Mouse (Mus musculus) layer of hippocampus, adult 18-20 months (tissue): ENCODE measurements around the gene Gm10282. TPM values are rescaled to one million over a fixed set of nuclear protein-coding genes. Genes with fewer than 3 reads are reported as not detected.

ENCODE experiments used
- DNase-seq, 2 experiments: peaks; one replicate each; pipeline ENCODE4 v3.0.0; 2022; ENCODE audit warnings: low spot score in 2 of 2
- total RNA-seq, 2 experiments: library from RNA; stranded (reverse); gene quantifications; 2 replicates each; pipeline ENCODE4 v1.2.3; 2021

Gm10282 gene
- total RNA-seq, 2 experiments from 2014 or later, result 4.8 to 6.0 TPM

DNA sequence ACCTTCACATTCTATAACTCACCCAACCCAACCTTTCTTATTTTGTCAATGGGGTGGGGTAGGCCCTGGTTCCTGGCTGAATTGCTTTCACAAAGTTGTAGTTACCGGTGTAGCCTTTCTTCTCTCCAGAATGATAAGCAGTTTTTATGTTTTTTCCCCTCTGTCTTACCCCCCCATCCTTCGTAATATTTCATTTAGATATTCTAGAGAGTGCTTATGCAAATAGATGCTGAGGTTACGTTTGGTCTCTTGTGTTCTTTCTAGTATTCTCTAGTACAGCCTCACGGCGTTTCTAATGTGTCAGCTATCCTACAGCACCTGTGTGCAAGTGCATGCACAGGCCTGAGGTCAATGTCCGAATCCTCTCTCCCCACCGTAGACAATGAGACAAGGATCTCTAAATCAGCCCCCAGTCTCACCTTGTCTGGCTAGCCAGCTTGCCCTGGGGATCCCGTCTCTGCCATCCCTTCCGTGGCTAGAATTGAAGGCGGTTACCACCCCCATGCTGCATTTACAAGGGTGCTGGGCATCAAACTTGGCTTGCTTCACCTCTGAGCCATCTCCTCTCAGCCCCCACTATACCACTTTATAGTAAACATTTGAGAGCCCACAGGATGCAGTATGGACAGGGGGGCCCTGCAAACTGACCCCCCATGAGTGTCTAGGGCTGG lies 19.1 kb upstream of the Gm10282 start:
- DNase-seq, result no peak

DNA sequence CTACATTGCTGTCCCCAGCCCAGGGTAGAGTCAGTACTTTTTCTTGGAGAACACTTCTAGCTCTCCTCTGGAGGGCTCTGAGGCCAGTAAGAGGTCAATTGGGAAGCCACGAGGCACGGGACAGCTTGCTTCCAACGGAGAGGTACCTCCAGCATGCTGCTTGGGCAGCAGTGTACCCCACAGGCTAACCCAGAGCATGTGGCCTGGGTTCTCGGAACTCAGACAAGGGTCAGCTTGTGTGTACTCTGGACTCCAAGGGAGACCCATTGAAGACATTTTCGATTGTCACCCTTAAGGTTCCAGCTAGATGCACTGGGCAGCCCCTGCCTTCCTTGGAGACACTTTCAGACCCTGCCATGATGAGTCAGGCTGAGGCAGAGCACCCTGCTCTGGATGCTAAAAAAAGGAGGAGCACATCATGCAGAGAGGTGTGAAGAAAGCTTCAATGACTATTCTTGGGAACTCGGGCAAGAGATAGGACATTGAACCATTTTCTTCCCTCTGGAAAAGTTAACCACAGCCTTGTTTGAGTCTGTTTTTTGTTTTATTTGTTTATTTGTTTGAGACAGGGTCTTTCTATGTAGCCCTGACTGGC lies 18.2 kb upstream of the Gm10282 start:
- no peak for DNase-seq

DNA sequence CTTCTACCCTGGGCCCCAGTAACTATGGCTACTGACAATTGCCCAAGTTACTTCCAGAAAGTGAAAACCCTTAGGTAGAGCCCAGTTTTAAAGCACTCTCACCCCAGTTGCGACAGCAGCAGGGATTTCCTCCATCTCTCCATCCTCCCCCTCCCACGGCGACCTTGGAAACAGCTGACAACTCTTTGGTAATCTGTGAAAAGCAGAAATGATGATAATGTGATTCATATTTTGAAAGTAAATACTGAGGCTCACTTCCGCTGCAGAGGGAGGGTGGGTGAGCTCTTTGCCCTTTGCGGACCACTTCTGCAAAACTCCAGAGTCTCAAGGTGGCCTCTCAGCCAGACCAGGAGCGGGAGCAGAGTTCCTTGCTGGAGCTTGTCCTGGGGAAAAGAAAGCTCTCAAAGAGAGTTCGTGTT lies 17.4 kb upstream of the Gm10282 start:
- peak in 1 of 2 experiments; percentile 34 for DNase-seq

DNA sequence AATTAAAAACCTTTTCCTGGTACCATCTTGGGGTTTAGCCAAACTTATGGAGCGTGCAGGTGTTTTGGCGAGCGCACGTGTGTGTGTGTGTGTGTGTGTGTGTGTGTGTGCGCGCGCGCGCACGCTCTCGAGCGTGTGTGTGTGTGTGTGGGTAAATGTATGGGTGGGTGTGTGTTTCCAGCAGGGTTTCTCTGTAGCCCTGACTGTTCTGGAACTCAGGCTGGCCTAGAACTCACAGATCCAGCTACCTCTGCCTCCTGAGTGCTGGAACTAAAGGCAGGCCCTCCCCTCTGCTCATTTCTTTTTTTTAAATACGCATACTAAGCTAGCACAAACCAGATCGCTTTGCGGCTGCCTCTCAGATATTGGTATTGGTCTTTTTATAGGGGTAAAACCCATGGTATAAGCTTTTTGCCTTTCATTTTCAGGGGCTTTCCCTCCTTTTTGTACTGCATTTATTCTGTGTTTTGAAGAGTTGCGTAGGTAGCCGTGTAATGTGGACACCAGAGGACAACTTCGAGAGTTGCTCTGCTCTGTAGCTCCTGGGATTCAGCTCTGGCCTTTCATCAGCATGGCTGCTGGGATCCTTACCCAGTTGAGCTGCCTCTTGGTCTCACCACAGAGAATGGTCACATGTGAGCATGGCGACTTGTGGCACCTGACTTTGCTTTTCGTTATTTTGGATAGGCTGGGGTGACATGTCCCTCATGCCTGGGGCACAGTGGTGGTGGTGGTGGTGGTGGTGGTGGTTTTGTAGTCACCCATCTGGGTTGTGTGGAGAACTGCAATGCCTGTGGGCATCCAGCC lies 16.8 kb upstream of the Gm10282 start:
- DNase-seq, result no peak

DNA sequence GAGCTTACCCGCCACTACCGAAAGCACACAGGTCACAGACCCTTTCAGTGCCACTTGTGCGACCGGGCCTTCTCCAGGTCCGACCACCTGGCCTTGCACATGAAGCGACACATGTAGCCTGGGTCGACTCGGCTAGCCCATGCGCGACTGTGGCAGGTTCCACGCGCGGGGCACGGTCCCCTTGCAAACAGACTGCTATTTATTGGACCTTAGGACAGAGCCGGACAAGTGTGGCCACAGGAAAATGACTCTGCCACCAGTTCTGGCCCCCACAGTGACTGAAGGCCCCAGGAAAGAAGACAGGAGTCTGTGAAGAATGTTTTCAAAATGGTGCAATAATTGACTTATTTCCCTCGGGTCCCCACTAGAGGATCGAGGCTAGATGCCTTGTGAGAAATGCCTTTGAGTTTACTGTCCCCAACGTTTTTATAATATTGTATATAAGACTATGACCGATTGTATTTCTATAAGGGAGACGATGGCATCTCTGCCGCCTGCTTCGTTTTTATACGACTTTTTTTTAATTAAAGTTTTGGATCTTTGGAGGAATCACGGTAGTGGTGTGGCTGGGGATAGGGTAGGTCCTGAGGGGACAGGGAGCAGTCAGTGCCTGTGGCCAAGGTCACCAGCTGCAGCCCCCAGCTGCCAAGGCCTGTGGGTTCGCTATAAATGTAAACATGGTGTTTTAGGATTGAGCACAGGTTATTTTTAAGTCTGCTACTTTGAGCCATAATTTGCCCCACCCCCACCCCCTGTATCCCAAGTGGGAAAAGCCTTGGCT lies 15.9 kb upstream of the Gm10282 start:
- no peak for DNase-seq

DNA sequence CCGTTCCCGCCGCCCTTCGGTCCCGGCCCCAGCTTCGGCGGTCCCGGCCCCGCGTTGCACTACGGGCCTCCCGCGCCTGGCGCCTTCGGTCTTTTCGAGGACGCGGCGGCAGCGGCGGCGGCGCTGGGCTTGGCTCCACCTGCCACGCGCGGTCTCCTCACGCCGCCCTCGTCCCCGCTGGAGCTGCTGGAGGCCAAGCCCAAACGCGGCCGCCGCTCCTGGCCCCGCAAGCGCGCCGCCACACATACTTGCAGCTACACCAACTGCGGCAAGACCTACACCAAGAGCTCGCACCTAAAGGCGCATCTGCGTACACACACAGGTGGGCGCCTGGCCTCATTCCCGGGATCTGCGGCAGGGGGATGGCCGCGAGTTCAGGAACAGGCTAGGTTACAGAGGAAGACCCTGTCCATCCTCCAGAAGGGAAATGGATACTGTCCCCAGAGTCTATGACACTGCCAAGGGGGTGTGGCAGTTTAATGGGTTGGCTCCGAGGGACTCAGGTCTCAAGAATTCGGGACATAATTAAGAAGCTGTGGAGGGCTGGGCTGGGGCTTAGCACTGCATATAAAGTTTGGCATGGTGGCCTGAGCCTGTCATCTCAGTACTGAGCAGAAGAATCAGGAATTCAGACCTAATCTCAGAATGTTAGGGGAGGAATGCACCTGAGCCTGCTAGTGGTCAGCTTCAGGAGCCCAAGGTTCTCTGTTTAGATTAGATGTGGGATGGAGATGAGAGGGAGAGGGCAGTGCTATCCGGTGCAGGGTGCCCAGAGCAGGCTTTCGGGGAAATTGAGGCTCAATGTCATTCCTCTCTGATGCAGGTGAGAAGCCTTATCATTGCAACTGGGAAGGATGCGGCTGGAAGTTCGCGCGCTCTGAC lies 15.1 kb upstream of the Gm10282 start:
- no peak for DNase-seq

DNA sequence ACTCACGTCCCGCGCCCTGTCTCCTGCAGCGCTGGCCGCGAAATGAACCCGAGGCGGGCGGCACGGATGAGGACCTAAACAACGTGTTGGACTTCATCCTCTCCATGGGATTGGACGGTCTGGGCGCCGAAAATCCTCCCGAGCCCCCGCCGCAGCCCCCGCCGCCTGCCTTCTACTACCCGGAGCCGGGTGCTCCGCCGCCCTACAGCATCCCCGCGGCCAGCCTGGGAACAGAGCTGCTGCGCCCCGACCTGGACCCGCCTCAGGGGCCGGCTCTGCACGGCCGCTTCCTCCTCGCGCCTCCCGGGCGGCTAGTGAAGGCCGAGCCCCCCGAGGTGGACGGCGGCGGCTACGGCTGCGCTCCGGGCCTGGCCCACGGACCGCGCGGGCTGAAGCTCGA lies 14.3 kb upstream of the Gm10282 start:
- no peak for DNase-seq

DNA sequence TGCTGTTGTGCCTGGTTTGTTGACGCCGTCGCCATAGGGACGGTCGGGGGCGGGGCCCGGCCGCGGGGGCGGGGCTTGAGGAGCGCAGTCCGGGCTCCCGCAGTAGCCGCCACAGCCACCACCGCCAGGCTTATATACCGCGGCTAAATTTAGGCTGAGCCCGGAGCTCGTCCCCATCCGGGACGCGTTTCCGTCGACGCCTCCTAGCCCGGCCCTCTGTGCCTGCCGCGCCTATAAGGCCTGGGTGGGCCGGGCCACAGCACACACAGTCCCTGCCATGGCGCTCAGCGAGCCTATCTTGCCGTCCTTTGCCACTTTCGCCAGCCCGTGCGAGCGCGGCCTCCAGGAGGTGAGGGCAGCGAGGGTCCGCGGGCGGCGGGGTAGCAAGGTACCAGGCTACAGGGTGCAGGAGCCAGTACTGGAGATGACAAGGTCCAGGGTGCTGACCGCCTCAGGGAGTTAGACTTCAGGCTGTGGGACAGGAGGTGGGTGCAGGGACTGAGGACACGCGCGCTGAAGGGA lies 13.8 kb upstream of the Gm10282 start, which contains the start of gene Klf2:
Klf2 (plus strand) TSS at position 233 of the 522 bp plus-strand sequence.
- peak; percentile 78 to 88 for DNase-seq

DNA sequence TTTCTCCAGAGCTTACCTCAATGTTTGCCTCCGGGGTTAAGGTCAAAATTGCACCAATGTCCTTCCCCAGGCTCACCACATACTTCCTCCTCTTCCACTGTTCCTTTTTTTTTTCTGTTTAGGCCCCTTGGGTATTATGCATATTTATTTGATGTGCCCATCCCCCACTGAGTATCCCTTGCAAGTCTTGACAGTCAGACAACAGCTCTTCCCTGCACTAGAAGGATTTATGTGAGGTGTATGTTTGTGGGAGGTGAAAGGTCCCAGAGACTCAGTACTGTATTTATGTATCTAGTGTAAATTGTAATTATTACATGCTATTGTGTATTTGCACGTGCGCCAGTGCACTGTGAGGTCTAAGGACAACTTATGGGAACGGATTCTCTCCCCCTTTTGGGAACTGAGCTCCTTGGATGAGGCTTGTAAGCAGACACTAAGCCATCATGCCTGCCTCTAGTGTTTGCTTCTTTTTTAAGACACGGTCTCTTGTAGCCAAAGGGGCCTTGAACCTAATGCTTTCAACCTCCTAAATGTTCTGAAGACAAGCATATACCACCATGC lies 12.8 kb upstream of the Gm10282 start:
- DNase-seq, result no peak

DNA sequence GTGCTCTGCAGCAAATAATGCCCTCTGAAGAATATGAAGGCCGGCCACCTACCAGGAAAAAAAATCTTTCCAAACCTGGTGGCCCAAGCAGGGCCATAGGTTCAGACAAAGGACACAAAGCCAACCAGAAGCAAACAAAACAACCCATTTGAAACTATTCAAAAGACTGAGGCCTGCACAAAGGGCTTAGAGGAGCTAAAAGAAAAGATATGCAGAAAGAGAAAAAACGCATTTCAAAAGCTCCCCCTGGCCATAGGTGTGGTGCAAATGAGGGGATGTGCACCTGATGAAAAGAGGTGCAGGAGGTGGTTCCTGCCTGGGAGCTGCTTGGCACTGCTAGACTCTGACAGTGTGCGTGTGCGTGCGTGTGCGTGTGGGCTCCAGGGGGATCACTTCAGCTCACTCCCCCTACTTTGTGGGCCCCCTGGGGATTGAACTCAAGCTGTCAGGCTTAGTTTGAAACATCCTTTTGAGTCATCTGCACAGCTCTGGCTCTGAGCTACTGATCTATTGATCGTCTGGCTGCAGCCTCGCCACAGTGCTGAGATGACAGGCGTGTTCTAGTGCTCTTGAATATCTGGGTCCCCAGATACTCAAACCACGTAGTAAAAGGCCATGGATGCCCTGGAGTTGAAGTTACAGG lies 11.1 kb upstream of the Gm10282 start:
- DNase-seq, result no peak

DNA sequence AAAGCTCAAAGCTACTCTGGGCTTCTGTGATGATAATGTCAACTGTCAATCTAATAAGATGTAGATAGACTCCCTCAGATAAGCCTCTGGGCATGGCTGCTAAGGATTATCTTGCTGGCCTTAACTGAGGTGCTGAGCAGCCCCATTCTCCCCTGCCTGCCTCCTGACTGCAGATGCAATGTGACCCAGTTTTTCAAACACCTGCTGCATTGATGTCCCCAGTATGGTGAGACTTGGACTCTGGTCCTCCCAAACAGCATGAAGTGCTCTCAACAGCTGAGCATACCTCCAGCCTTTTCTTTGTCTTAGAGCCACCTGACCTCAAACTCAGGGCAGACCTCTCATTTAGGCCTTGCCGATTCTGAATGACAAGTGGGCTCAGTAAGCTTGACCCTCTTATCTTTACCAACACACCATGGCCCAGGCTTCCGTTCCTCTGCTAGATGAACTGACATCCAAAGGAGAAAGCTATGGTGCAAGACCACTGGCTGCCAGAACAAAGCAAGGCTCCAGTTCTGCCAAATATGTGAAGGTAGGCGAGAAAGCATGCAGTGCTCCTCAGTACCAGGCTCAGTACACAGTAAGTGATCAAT lies 8.0 kb upstream of the Gm10282 start:
- DNase-seq, result no peak

DNA sequence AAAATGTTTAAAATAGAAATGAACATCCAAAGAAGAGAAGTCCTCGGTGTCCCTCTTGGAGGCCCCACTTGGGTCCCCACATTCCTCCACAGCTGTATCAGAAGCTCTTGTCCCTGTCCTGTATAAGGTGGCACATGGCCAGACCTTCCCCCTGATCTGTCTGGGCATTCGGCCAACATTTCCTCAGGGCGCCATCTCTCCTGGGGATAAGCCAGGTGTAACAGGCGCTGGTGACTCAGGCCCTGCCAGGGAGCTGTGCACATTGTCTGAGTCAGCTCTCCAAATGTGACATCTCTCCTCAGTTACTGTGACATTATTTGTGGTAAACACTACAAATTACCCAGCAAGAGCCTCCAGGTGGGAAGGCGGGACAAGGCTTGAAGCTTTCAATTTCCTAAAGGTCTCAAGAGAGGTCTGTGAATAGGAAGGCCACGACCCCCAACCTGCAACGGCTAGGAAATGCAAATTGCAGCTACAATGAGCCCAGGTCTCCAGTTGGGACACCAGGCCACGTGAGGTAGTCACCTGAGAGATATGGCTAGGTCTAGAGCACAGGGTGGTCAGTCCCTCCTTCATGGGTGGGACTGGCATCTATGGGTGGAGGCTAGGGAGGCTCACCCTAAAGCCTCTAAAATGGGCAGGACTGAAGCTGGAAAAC lies 5.9 kb upstream of the Gm10282 start:
- peak; percentile 61 to 85 for DNase-seq

DNA sequence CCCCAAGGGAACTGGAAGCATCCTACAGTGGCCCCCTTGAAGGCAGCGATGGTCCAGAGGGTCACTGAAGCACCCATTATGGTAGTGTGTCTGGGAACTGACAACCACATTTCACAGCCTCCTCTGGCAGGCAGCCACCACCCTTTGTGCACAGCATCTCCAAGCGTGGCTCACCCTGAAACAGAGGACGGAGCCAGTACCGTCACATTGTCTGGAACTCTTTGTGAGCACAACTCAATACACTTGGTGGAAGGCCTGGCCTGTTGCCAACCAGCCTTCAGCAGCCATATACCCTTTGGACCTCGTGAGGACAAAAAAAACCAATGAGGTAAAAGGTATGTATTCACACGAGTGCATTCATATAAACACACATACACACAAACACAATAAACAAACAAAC lies 3.2 kb upstream of the Gm10282 start:
- no peak for DNase-seq

DNA sequence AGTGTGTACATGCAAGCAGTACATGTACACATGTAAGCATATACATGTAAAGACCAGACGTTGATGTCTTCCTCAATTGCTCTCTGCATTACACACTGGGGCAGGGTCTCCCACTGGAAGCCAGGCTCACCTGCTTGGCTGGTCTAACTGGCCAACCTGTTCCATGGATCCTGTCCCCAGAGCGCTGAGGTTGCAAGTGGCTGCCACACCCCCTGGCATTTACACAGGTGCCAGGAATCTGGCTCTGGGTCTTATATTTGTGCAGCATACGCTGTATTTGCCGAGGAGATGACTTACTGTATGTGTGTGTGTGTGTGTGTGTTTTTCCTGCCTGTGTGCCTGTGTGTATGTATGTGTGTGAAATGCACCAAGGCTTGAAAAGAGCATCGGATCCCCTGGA lies 1.9 kb upstream of the Gm10282 start:
- no peak for DNase-seq

DNA sequence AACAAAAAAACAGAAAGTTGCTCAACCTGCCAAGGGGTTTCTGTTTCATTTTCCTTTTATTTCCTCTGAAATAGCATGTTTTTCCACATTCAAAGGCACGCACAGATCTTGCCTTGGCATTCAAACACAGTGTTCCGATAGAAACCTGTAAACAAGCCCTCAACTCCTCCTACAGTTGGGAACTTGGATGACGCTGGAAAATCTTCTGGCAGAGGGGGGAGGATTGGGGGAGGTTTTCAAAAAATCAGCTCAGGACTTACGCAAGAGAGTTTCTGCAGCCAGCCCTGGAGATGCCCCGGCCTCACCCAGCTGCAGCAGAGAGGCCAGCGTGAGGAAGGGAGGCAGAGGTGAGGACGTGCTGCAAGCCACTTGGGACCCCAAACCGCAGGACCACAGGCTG lies 1.4 kb downstream of the Gm10282 start:
- peak in 1 of 2 experiments; percentile 74 for DNase-seq

DNA sequence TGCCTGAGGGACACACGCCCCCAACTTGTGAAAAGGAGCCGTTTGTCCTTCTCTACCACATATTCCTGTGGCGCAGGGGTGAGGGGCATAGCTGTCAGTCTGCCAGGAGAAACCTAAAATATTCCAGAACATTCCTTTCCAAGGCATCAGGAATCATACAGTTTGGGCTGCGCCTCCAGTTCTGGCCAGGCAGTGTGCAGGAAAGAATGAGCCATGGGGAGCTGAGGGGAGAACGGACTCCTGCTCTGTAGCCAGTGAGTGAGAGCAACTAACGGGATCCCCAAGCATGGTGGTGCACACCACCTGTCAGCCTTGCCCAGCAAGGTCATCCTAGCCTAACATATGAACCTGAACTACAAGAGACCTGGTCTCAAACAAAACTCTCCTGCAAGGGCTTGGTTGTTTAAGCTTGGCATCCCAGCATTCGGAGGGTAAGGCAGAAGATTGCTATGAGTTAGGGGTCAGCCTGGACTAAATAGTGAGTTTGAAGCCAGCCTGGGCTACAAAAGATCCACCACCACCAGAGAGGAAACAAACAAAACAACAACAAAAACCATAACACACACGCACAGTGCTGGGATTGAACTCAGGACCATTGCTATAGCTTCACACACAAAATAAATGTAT lies 2.0 kb downstream of the Gm10282 start:
- DNase-seq, result no peak

DNA sequence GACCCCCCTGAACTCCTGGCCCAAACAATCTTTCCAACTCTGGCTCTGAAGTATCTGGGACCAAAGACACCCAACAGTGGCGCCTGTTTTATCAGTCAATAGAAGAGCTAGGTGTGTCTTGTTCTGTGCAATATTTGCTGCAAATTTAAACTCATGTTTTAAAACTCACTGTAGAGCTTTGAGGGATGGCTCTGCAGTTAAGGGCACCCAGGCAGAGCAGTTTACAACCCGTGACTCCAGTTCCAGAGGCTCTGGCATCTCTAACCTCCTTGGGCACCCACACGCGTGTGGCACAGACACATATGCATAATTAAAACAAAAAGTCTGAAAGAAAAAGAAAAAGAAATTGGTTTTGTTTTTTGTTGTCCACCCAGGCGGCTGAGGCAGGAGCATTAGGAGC lies 3.6 kb downstream of the Gm10282 start:
- no peak for DNase-seq
